25 mouse cellular contexts compared by ENCODE assay signal in the genomic region with DNA sequence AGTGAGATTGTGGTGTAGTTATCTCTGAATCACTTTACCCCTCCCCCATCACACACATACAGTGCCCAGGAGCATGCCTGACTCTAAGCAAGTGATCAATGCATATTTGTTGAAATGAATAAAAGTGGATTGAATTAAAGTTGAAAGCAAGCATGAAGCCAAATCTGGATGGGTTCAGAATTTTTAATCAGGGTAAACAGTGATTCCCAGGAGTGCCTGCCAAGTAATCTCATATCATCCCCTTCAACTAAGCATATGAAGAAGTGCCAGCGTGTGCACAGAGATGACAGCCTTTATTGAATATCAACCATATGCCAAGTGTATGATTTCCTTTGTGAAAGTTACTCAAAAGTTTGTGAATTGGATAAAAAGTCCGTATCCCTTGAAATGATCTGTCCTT.
A peak's percentile ranks its signal among the peaks of the same experiment; 100 is the strongest.
DNase-seq lines count a peak whose midpoint lies in the region; ATAC-seq and TF ChIP-seq lines count a peak whose summit lies in the region.
"Had no signal": no experiment of that assay in that cellular context is flagged by ENCODE, and none has a peak within 500 bp of the region (broad histone marks: within the 10 kb centered on the region; RNA-seq: fewer than 3 reads in every experiment).

No protein-coding gene starts in this region.

- no peaks in the 10 kb centered on the region for H3K4me1 ChIP-seq in forebrain, embryonic 13.5 days
- H3K4me1 ChIP-seq in forebrain, embryonic 15.5 days = peaks cover 3% of the 10 kb centered on the region; the same call in 1 of the 2 replicates
- H3K4me1 ChIP-seq in forebrain, embryonic 16.5 days (replicated peaks; ENCODE audit: control insufficient read depth, insufficient read depth, low read length) = 0 out of 2 replicates have a peak, but pooled peaks cover 3% of the 10 kb centered on the region
- no peaks in the 10 kb centered on the region for H3K4me1 ChIP-seq in forebrain, embryonic 10.5 days
- no peaks in the 10 kb centered on the region for H3K4me1 ChIP-seq in hindbrain, postnatal 0 days (ENCODE audit: insufficient read depth, low read length)
- H3K4me1 ChIP-seq in hindbrain, embryonic 11.5 days (replicated peaks; ENCODE audit: control insufficient read depth, insufficient read depth, low read length) = no peaks in the 10 kb centered on the region
- H3K4me1 ChIP-seq in midbrain, postnatal 0 days (ENCODE audit: insufficient read depth, low read length) = no peaks in the 10 kb centered on the region
- H3K4me1 ChIP-seq in midbrain, embryonic 16.5 days (ENCODE audit: control insufficient read depth, insufficient read depth, low read length) = no peaks in the 10 kb centered on the region
- H3K4me1 ChIP-seq: embryonic facial prominence, embryonic 10.5 days; embryonic facial prominence, embryonic 12.5 days had no signal

- no peak overlapping the region for H3K9ac ChIP-seq in forebrain, embryonic 13.5 days
- no peak overlapping the region for H3K9ac ChIP-seq in forebrain, embryonic 15.5 days (replicated peaks)
- H3K9ac ChIP-seq in forebrain, embryonic 16.5 days (replicated peaks; ENCODE audit: low read depth, low read length) = no peak overlapping the region
- no peak overlapping the region for H3K9ac ChIP-seq in hindbrain, postnatal 0 days (replicated peaks; ENCODE audit: low read length)
- no peak overlapping the region for H3K9ac ChIP-seq in hindbrain, embryonic 11.5 days (ENCODE audit: low read depth, low read length)
- no peak overlapping the region for H3K9ac ChIP-seq in midbrain, postnatal 0 days (replicated peaks; ENCODE audit: low read length, poor library complexity, severe bottlenecking)
- no peak overlapping the region for H3K9ac ChIP-seq in midbrain, embryonic 16.5 days (ENCODE audit: low read depth, low read length)
- H3K9ac ChIP-seq: embryonic facial prominence, embryonic 12.5 days had no signal

- no peaks in the 10 kb centered on the region for H3K9me3 ChIP-seq in forebrain, embryonic 13.5 days (replicated peaks)
- no peaks in the 10 kb centered on the region for H3K9me3 ChIP-seq in forebrain, embryonic 15.5 days
- no peaks in the 10 kb centered on the region for H3K9me3 ChIP-seq in forebrain, embryonic 16.5 days (ENCODE audit: control insufficient read depth, low read length)
- no peaks in the 10 kb centered on the region for H3K9me3 ChIP-seq in forebrain, embryonic 10.5 days
- no peaks in the 10 kb centered on the region for H3K9me3 ChIP-seq in hindbrain, postnatal 0 days (ENCODE audit: low read length)
- no peaks in the 10 kb centered on the region for H3K9me3 ChIP-seq in hindbrain, embryonic 11.5 days (ENCODE audit: control insufficient read depth, low read length)
- no peaks in the 10 kb centered on the region for H3K9me3 ChIP-seq in midbrain, postnatal 0 days (ENCODE audit: low read length)
- no peaks in the 10 kb centered on the region for H3K9me3 ChIP-seq in midbrain, embryonic 16.5 days (replicated peaks; ENCODE audit: control insufficient read depth, low read length, poor library complexity, severe bottlenecking)
- H3K9me3 ChIP-seq: embryonic facial prominence, embryonic 10.5 days; embryonic facial prominence, embryonic 12.5 days had no signal

- 80% methylated on average over 2 of the region's 2 CpGs for WGBS in forebrain, embryonic 13.5 days
- 54% methylated on average over 2 of the region's 2 CpGs for WGBS in forebrain, embryonic 15.5 days
- 67% methylated on average over 2 of the region's 2 CpGs for WGBS in forebrain, embryonic 16.5 days
- WGBS in forebrain, embryonic 10.5 days = 90% methylated on average over 2 of the region's 2 CpGs
- 50% methylated on average over 2 of the region's 2 CpGs for WGBS in hindbrain, postnatal 0 days
- 92% methylated on average over 2 of the region's 2 CpGs for WGBS in hindbrain, embryonic 11.5 days
- 69% methylated on average over 2 of the region's 2 CpGs for WGBS in midbrain, postnatal 0 days
- WGBS in midbrain, embryonic 16.5 days = 73% methylated on average over 2 of the region's 2 CpGs

- no peak overlapping the region for H3K4me2 ChIP-seq in forebrain, embryonic 13.5 days
- no peak overlapping the region for H3K4me2 ChIP-seq in forebrain, embryonic 15.5 days (replicated peaks)
- H3K4me2 ChIP-seq in forebrain, embryonic 16.5 days (ENCODE audit: low read length) = no peak overlapping the region
- no peak overlapping the region for H3K4me2 ChIP-seq in hindbrain, postnatal 0 days (ENCODE audit: low read depth, low read length)
- H3K4me2 ChIP-seq in hindbrain, embryonic 11.5 days (replicated peaks; ENCODE audit: low read depth, low read length) = no peak overlapping the region
- H3K4me2 ChIP-seq in midbrain, postnatal 0 days (ENCODE audit: low read depth, low read length, poor library complexity, severe bottlenecking) = no peak overlapping the region
- H3K4me2 ChIP-seq in midbrain, embryonic 16.5 days (ENCODE audit: low read length) = no peak overlapping the region
- H3K4me2 ChIP-seq: embryonic facial prominence, embryonic 12.5 days had no signal

- no peaks in the 10 kb centered on the region for H3K27me3 ChIP-seq in forebrain, embryonic 13.5 days
- H3K27me3 ChIP-seq in forebrain, embryonic 15.5 days = no peaks in the 10 kb centered on the region
- no peaks in the 10 kb centered on the region for H3K27me3 ChIP-seq in forebrain, embryonic 16.5 days (replicated peaks; ENCODE audit: control insufficient read depth, insufficient read depth, low read length)
- no peaks in the 10 kb centered on the region for H3K27me3 ChIP-seq in forebrain, embryonic 10.5 days (ENCODE audit: poor library complexity, severe bottlenecking)
- no peaks in the 10 kb centered on the region for H3K27me3 ChIP-seq in hindbrain, postnatal 0 days (ENCODE audit: insufficient read depth, low read length)
- no peaks in the 10 kb centered on the region for H3K27me3 ChIP-seq in hindbrain, embryonic 11.5 days (ENCODE audit: control insufficient read depth, insufficient read depth, low read length)
- no peaks in the 10 kb centered on the region for H3K27me3 ChIP-seq in midbrain, postnatal 0 days (ENCODE audit: insufficient read depth, low read length)
- no peaks in the 10 kb centered on the region for H3K27me3 ChIP-seq in midbrain, embryonic 16.5 days (ENCODE audit: control insufficient read depth, insufficient read depth, low read depth, low read length)
- H3K27me3 ChIP-seq: CH12.LX; embryonic facial prominence, embryonic 12.5 days; Patski had no signal

- no peak overlapping the region for H3K27ac ChIP-seq in forebrain, embryonic 13.5 days
- H3K27ac ChIP-seq in forebrain, embryonic 15.5 days (replicated peaks) = no peak overlapping the region
- H3K27ac ChIP-seq in forebrain, embryonic 16.5 days (ENCODE audit: low read length) = no peak overlapping the region
- H3K27ac ChIP-seq in forebrain, embryonic 10.5 days = no peak overlapping the region
- no peak overlapping the region for H3K27ac ChIP-seq in hindbrain, postnatal 0 days
- no peak overlapping the region for H3K27ac ChIP-seq in hindbrain, embryonic 11.5 days (ENCODE audit: low read depth, low read length)
- H3K27ac ChIP-seq in midbrain, postnatal 0 days (ENCODE audit: low read depth, low read length) = no peak overlapping the region
- no peak overlapping the region for H3K27ac ChIP-seq in midbrain, embryonic 16.5 days (ENCODE audit: low read length)
- H3K27ac ChIP-seq: embryonic facial prominence, embryonic 10.5 days; embryonic facial prominence, embryonic 12.5 days had no signal

- peak; percentile 41; the same call in 1 of the 2 replicates for ATAC-seq in forebrain, embryonic 13.5 days
- ATAC-seq in forebrain, embryonic 15.5 days (replicated peaks) = no peak
- peak; percentile 55; the same call in 1 of the 2 replicates for ATAC-seq in forebrain, embryonic 16.5 days
- no peak for ATAC-seq in hindbrain, postnatal 0 days
- ATAC-seq in hindbrain, embryonic 11.5 days (ENCODE audit: low FRiP score) = no peak
- no peak for ATAC-seq in midbrain, postnatal 0 days (ENCODE audit: low FRiP score)
- no peak for ATAC-seq in midbrain, embryonic 16.5 days
- ATAC-seq: activated CD4-positive, CD25-positive, alpha-beta regulatory T cell, adult 4 months; CD4-positive, CD25-positive, alpha-beta regulatory T cell, adult 4 months; Patski had no signal

- H3K4me3 ChIP-seq in forebrain, embryonic 13.5 days = no peak overlapping the region
- no peak overlapping the region for H3K4me3 ChIP-seq in forebrain, embryonic 15.5 days
- no peak overlapping the region for H3K4me3 ChIP-seq in forebrain, embryonic 16.5 days (replicated peaks; ENCODE audit: low read length)
- no peak overlapping the region for H3K4me3 ChIP-seq in forebrain, embryonic 10.5 days
- no peak overlapping the region for H3K4me3 ChIP-seq in hindbrain, postnatal 0 days (ENCODE audit: low read length)
- no peak overlapping the region for H3K4me3 ChIP-seq in hindbrain, embryonic 11.5 days (ENCODE audit: low read depth, low read length)
- H3K4me3 ChIP-seq in midbrain, postnatal 0 days (ENCODE audit: low read depth, low read length) = no peak overlapping the region
- H3K4me3 ChIP-seq in midbrain, embryonic 16.5 days (ENCODE audit: low read depth, low read length) = no peak overlapping the region
- H3K4me3 ChIP-seq: embryonic facial prominence, embryonic 10.5 days; embryonic facial prominence, embryonic 12.5 days had no signal

- TF ChIP-seq CTCF in hindbrain, postnatal 0 days (IDR thresholded peaks at IDR 0.05; ENCODE audit: low read depth) = no peak
- TF ChIP-seq CTCF in midbrain, postnatal 0 days (IDR thresholded peaks at IDR 0.05) = no peak

- H3K36me3 ChIP-seq in forebrain, embryonic 13.5 days (ENCODE audit: poor library complexity, severe bottlenecking) = no peaks in the 10 kb centered on the region
- no peaks in the 10 kb centered on the region for H3K36me3 ChIP-seq in forebrain, embryonic 15.5 days
- H3K36me3 ChIP-seq in forebrain, embryonic 16.5 days (ENCODE audit: control insufficient read depth, insufficient read depth) = no peaks in the 10 kb centered on the region
- H3K36me3 ChIP-seq in forebrain, embryonic 10.5 days (replicated peaks) = no peaks in the 10 kb centered on the region
- H3K36me3 ChIP-seq in hindbrain, postnatal 0 days (ENCODE audit: insufficient read depth, low read length) = no peaks in the 10 kb centered on the region
- no peaks in the 10 kb centered on the region for H3K36me3 ChIP-seq in hindbrain, embryonic 11.5 days (ENCODE audit: control insufficient read depth, insufficient read depth, low read length)
- no peaks in the 10 kb centered on the region for H3K36me3 ChIP-seq in midbrain, postnatal 0 days (ENCODE audit: insufficient read depth, low read length)
- no peaks in the 10 kb centered on the region for H3K36me3 ChIP-seq in midbrain, embryonic 16.5 days (ENCODE audit: control insufficient read depth, insufficient read depth, low read length)
- H3K36me3 ChIP-seq: embryonic facial prominence, embryonic 10.5 days; embryonic facial prominence, embryonic 12.5 days; G1E had no signal

- no peak for DNase-seq in forebrain, embryonic 10.5 days (ENCODE audit: extremely low spot score, low spot score)
- DNase-seq in hindbrain, postnatal 0 days (ENCODE audit: low spot score) = peak; percentile 19
- DNase-seq in hindbrain, embryonic 11.5 days (ENCODE audit: low spot score) = no peak
- DNase-seq in midbrain, postnatal 0 days (ENCODE audit: low spot score) = peak; percentile 34
- DNase-seq: adrenal gland, adult 8-10 months; adrenal gland, postnatal 14 days; adrenal gland, postnatal 36 days; B cell, adult 2 months; cerebellum, adult 11 months; cerebellum, adult 18-20 months; cerebellum, adult 8-10 months; cerebellum, adult 9-11 months; cerebellum, postnatal 14 days; cerebellum, postnatal 36 days had no signal

Comparison
In these comparisons a context has a peak if more than half of its experiments do, and no peak if none do; other contexts are left out.
1. ATAC-seq: peak in forebrain, embryonic 13.5 days (single experiment) and forebrain, embryonic 16.5 days (single experiment); none in forebrain, embryonic 15.5 days (single experiment), hindbrain, postnatal 0 days (single experiment), hindbrain, embryonic 11.5 days (single experiment), midbrain, postnatal 0 days (single experiment) and midbrain, embryonic 16.5 days (single experiment).
2. DNase-seq: peak in hindbrain, postnatal 0 days (single experiment) and midbrain, postnatal 0 days (single experiment); none in forebrain, embryonic 10.5 days (single experiment) and hindbrain, embryonic 11.5 days (single experiment).